ENCODE assay signal across 24 mouse cellular contexts in genomic region chr2:27144957-27145356, GRCm38 (mm10). TPM values are rescaled to one million over a fixed set of nuclear protein-coding genes. Genes with fewer than 3 reads are reported as not detected.
DNase-seq lines count a peak whose midpoint lies in the region; ATAC-seq and TF ChIP-seq lines count a peak whose summit lies in the region.
"Had no signal": no experiment of that assay in that cellular context is flagged by ENCODE, and none has a peak within 500 bp of the region (broad histone marks: within the 10 kb centered on the region; RNA-seq: fewer than 3 reads in every experiment).

No protein-coding gene starts in this region.

- H3K4me1 ChIP-seq in forebrain, embryonic 14.5 days (ENCODE audit: control insufficient read depth, insufficient read depth, low read length): peaks cover 3% of the 10 kb centered on the region; the same call in 1 of the 2 replicates
- peaks cover 17% of the 10 kb centered on the region for H3K4me1 ChIP-seq in forebrain, embryonic 13.5 days
- peaks cover 6% of the 10 kb centered on the region; the same call in 1 of the 2 replicates for H3K4me1 ChIP-seq in hindbrain, embryonic 14.5 days (replicated peaks; ENCODE audit: control insufficient read depth, insufficient read depth, low read length)

- WGBS in forebrain, embryonic 14.5 days: 60% methylated on average over 2 of the region's 2 CpGs
- WGBS in forebrain, embryonic 13.5 days: 69% methylated on average over 2 of the region's 2 CpGs
- WGBS in hindbrain, embryonic 14.5 days: 68% methylated on average over 2 of the region's 2 CpGs

- H3K27me3 ChIP-seq in forebrain, embryonic 14.5 days (replicated peaks; ENCODE audit: control insufficient read depth, insufficient read depth, low read length): peaks cover 13% of the 10 kb centered on the region; the same call in 1 of the 2 replicates
- peaks cover 37% of the 10 kb centered on the region for H3K27me3 ChIP-seq in forebrain, embryonic 13.5 days
- H3K27me3 ChIP-seq in hindbrain, embryonic 14.5 days (ENCODE audit: control insufficient read depth, insufficient read depth, low read length): peaks cover 15% of the 10 kb centered on the region

- TF ChIP-seq CTCF in left cerebral cortex, adult 2 months (IDR thresholded peaks at IDR 0.05): no peak

- H3K9me3 ChIP-seq in forebrain, embryonic 14.5 days (replicated peaks; ENCODE audit: control insufficient read depth, low read length): no peaks in the 10 kb centered on the region
- no peaks in the 10 kb centered on the region for H3K9me3 ChIP-seq in forebrain, embryonic 13.5 days (replicated peaks)
- H3K9me3 ChIP-seq in hindbrain, embryonic 14.5 days (ENCODE audit: control insufficient read depth, low read length): no peaks in the 10 kb centered on the region
- H3K9me3 ChIP-seq: embryonic facial prominence, embryonic 15.5 days; forebrain, embryonic 10.5 days; heart, embryonic 15.5 days; hindbrain, embryonic 13.5 days had no signal

- H3K27ac ChIP-seq in forebrain, embryonic 14.5 days (ENCODE audit: low read depth, low read length): no peak overlapping the region
- H3K27ac ChIP-seq in forebrain, embryonic 13.5 days: no peak overlapping the region
- no peak overlapping the region for H3K27ac ChIP-seq in left cerebral cortex, adult 2 months
- no peak overlapping the region for H3K27ac ChIP-seq in hindbrain, embryonic 14.5 days
- H3K27ac ChIP-seq: embryonic facial prominence, embryonic 15.5 days; forebrain, embryonic 10.5 days; heart, adult 2 months; heart, embryonic 15.5 days; hindbrain, embryonic 13.5 days had no signal

- no peak for ATAC-seq in forebrain, embryonic 14.5 days
- ATAC-seq in forebrain, embryonic 13.5 days: no peak
- ATAC-seq in hindbrain, embryonic 14.5 days (ENCODE audit: low FRiP score): no peak
- ATAC-seq: forebrain, embryonic 16.5 days had no signal

- no peak overlapping the region for H3K4me2 ChIP-seq in forebrain, embryonic 14.5 days (ENCODE audit: low read length)
- no peak overlapping the region for H3K4me2 ChIP-seq in forebrain, embryonic 13.5 days
- no peak overlapping the region for H3K4me2 ChIP-seq in hindbrain, embryonic 14.5 days (replicated peaks)
- H3K4me2 ChIP-seq: embryonic facial prominence, embryonic 15.5 days; heart, embryonic 11.5 days; heart, embryonic 15.5 days; hindbrain, embryonic 13.5 days had no signal

- H3K4me3 ChIP-seq in forebrain, embryonic 14.5 days (ENCODE audit: low read depth, low read length): no peak overlapping the region
- H3K4me3 ChIP-seq in forebrain, embryonic 13.5 days: no peak overlapping the region
- H3K4me3 ChIP-seq in left cerebral cortex, adult 2 months: no peak overlapping the region
- no peak overlapping the region for H3K4me3 ChIP-seq in hindbrain, embryonic 14.5 days (replicated peaks; ENCODE audit: low read length)
- H3K4me3 ChIP-seq: embryonic facial prominence, embryonic 15.5 days; erythroblast, embryonic 14.5 days; forebrain, embryonic 10.5 days; heart, adult 2 months; heart, embryonic 15.5 days; hindbrain, embryonic 13.5 days had no signal

- H3K9ac ChIP-seq in forebrain, embryonic 14.5 days (ENCODE audit: low read length): no peak overlapping the region
- no peak overlapping the region for H3K9ac ChIP-seq in forebrain, embryonic 13.5 days
- no peak overlapping the region for H3K9ac ChIP-seq in hindbrain, embryonic 14.5 days
- H3K9ac ChIP-seq: embryonic facial prominence, embryonic 15.5 days; heart, embryonic 15.5 days; hindbrain, embryonic 13.5 days had no signal

- no peaks in the 10 kb centered on the region for H3K36me3 ChIP-seq in forebrain, embryonic 14.5 days (ENCODE audit: control insufficient read depth, insufficient read depth, low read length)
- no peaks in the 10 kb centered on the region for H3K36me3 ChIP-seq in forebrain, embryonic 13.5 days (ENCODE audit: poor library complexity, severe bottlenecking)
- H3K36me3 ChIP-seq in hindbrain, embryonic 14.5 days (replicated peaks; ENCODE audit: control insufficient read depth, insufficient read depth): no peaks in the 10 kb centered on the region
- H3K36me3 ChIP-seq: embryonic facial prominence, embryonic 15.5 days; forebrain, embryonic 10.5 days; heart, embryonic 15.5 days; hindbrain, embryonic 13.5 days had no signal

- intact Hi-C loops in left cerebral cortex, adult 2 months (cut with DNase I): loop anchor here (5.0 kb wide), 1 partner anchor 87 kb away; no protein-coding TSS in a partner anchor

- peak; percentile 16 for DNase-seq in forebrain, embryonic 14.5 days (ENCODE audit: low spot score)
- peak; percentile 46 to 65 for DNase-seq in left cerebral cortex, adult 18-20 months (ENCODE audit: low spot score in 2 of 2)
- no peak for DNase-seq in left cerebral cortex, adult 2 months (ENCODE audit: extremely low spot score in 1 of 2, low spot score in 2 of 2)
- peak; percentile 53 to 62 for DNase-seq in right cerebral cortex, adult 2 months (ENCODE audit: low spot score in 2 of 2)
- no peak for DNase-seq in right cerebral cortex, postnatal 4 days
- DNase-seq in hindbrain, embryonic 14.5 days (ENCODE audit: low spot score): no peak
- DNase-seq: adrenal gland, postnatal 10 days; cerebellum, adult 2 months; embryo, embryonic 11 days; gastrocnemius, postnatal 14 days; heart, adult 2 months; heart, postnatal 14 days had no signal

RNA-seq across cellular contexts. Expression of gene Fam163b, which starts 2.7 kb away (rescaled TPM):
- 2.4 and 3.2 TPM in 2 replicates for polyA plus RNA-seq in forebrain, embryonic 14.5 days (2014; fragmentation: Nextera tagmentation; extraction: Ambion mirVana)
- polyA plus RNA-seq in forebrain, embryonic 13.5 days (2015; fragmentation: Nextera tagmentation; extraction: Ambion mirVana): 0.76 and 1.7 TPM in 2 replicates
- 100 to 1,000 TPM in 1 of 2 experiments, 10 to 100 TPM in 1; 98.9 to 107 TPM for total RNA-seq in left cerebral cortex, adult 18-20 months (2021)
- total RNA-seq in left cerebral cortex, adult 2 months (2021): 100 to 1,000 TPM; 103 to 109 TPM
- 7.9 and 9.4 TPM in 2 replicates for polyA plus RNA-seq in hindbrain, embryonic 14.5 days (2014; fragmentation: Nextera tagmentation; extraction: Ambion mirVana)
- total RNA-seq: common myeloid progenitor, adult 5-6 weeks; hematopoietic stem cell, adult 5-6 weeks; MEL had no signal
- polyA plus RNA-seq: C2C12; erythroblast, embryonic 14.5 days had no signal

RNA-seq across cellular contexts. Expression of gene Dbh, which starts 20.1 kb away (rescaled TPM):
- not detected in 2 replicates for polyA plus RNA-seq in forebrain, embryonic 14.5 days (2014; fragmentation: Nextera tagmentation; extraction: Ambion mirVana)
- not detected in 2 replicates for polyA plus RNA-seq in forebrain, embryonic 13.5 days (2015; fragmentation: Nextera tagmentation; extraction: Ambion mirVana)
- under 1 TPM; 0.23 to 0.26 TPM for total RNA-seq in left cerebral cortex, adult 18-20 months (2021)
- total RNA-seq in left cerebral cortex, adult 2 months (2021): under 1 TPM; 0.23 to 0.30 TPM
- polyA plus RNA-seq in hindbrain, embryonic 14.5 days (2014; fragmentation: Nextera tagmentation; extraction: Ambion mirVana): 2.3 and 3.7 TPM in 2 replicates
- total RNA-seq: common myeloid progenitor, adult 5-6 weeks; hematopoietic stem cell, adult 5-6 weeks; MEL had no signal
- polyA plus RNA-seq: erythroblast, embryonic 14.5 days; forebrain, embryonic 10.5 days; forebrain, embryonic 16.5 days had no signal

Comparison
In these comparisons a context has a peak if more than half of its experiments do, and no peak if none do; other contexts are left out.
1. DNase-seq: peak in forebrain, embryonic 14.5 days (single experiment), left cerebral cortex, adult 18-20 months (2 of 2) and right cerebral cortex, adult 2 months (2 of 2); none in left cerebral cortex, adult 2 months (0 of 2), right cerebral cortex, postnatal 4 days (single experiment) and hindbrain, embryonic 14.5 days (single experiment).